Mouse (Mus musculus) lung, adult 2 months (tissue): Measurements from ENCODE around the gene Mon1a.

Experiments
- CTCF ChIP-seq: fragments of 200-500 bp; IDR thresholded peaks from 2 replicates; pipeline ENCODE4 v1.5.1; 2011; ENCODE audit warnings: mild to moderate bottlenecking, low read length, control low read depth; ENCODE audit not compliant: insufficient read depth
- POLR2A ChIP-seq: fragments of 200-500 bp; IDR thresholded peaks from 2 replicates; pipeline ENCODE4 v1.6.1; 2011; ENCODE audit warnings: low read depth, mild to moderate bottlenecking, control low read depth, low read length, borderline replicate concordance; ENCODE audit errors: extremely low read depth

DNA sequence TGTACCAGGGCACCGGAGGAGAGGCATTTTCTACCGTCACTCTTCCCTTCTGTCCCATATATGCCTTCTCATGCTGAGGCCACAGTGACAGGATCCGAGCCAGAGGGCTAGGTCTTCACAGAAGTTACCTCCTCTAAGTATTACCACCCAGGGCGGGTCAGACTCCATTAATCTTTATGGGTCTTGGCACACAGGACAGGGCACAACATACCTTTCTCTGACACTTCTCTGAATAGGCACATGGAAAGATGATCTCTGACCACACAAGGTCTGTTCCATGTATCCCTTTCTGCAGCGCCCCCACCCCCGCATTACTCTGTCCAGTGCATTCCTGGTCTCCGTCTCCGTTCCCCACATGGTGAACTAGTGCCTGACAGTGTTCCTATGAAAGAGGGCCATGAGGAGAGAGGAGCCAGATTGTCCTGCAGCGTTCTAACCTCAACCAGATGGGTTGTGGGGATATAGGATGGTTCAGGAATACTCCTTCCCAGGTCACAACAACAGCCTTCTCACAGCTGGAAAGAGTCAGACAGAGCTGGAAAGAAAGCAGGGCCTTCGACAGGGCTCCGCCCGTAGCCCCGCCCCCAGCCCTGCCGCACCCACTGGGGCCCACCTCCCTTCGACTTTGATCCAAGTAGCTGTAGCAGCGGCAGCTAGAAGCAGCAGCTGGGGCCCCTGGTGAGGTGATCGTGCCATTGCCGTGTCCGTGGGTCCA lies 18.5 kb downstream of the Mon1a start, which contains the start of gene Mst1r:
- TF ChIP-seq CTCF (no peak), POLR2A (peak; percentile 37; the same call in 1 of the 2 replicates)
